In genomic region chr4:84218961-84219360, GRCm38 (mm10) we compare ENCODE assay signal across 24 mouse cellular contexts.
DNase-seq lines count a peak whose midpoint lies in the region; ATAC-seq and TF ChIP-seq lines count a peak whose summit lies in the region.
"Had no signal": no experiment of that assay in that cellular context is flagged by ENCODE, and none has a peak within 500 bp of the region (broad histone marks: within the 10 kb centered on the region; RNA-seq: fewer than 3 reads in every experiment).

No protein-coding gene starts in this region.

- H3K9me3 ChIP-seq in hindbrain, postnatal 0 days (ENCODE audit: low read length), result no peaks in the 10 kb centered on the region
- H3K9me3 ChIP-seq: embryonic facial prominence, embryonic 10.5 days; embryonic facial prominence, embryonic 12.5 days; forebrain, embryonic 12.5 days had no signal

- H3K4me1 ChIP-seq in hindbrain, postnatal 0 days (ENCODE audit: insufficient read depth, low read length), result no peaks in the 10 kb centered on the region

- H3K4me3 ChIP-seq in hindbrain, postnatal 0 days (ENCODE audit: low read length), result no peak overlapping the region
- H3K4me3 ChIP-seq: embryonic facial prominence, embryonic 10.5 days; embryonic facial prominence, embryonic 12.5 days; forebrain, embryonic 12.5 days had no signal

- H3K27ac ChIP-seq in hindbrain, postnatal 0 days, result no peak overlapping the region
- H3K27ac ChIP-seq: embryonic facial prominence, embryonic 10.5 days; embryonic facial prominence, embryonic 12.5 days; forebrain, embryonic 12.5 days had no signal

- H3K9ac ChIP-seq in hindbrain, postnatal 0 days (replicated peaks; ENCODE audit: low read length), result no peak overlapping the region
- H3K9ac ChIP-seq: embryonic facial prominence, embryonic 12.5 days; forebrain, embryonic 12.5 days had no signal

- DNase-seq in adrenal gland, adult (ENCODE audit: inconsistent age in 2 of 2, low spot score in 1 of 2), result peak; percentile 72 to 89
- no peak for DNase-seq in adrenal gland, postnatal 4 days (ENCODE audit: low spot score in 2 of 2)
- peak; percentile 80 for DNase-seq in adrenal gland, adult 2 months
- DNase-seq in adrenal gland, postnatal 10 days, result peak; percentile 61
- peak; percentile 62 for DNase-seq in adrenal gland, postnatal 25 days
- no peak for DNase-seq in left cerebral cortex, postnatal 36 days (ENCODE audit: low spot score in 2 of 2)
- no peak for DNase-seq in hindbrain, postnatal 0 days (ENCODE audit: low spot score)
- DNase-seq in urinary bladder, adult 18-20 months (ENCODE audit: low spot score in 2 of 2), result no peak
- DNase-seq: B cell, adult 2 months; cerebellum, adult 11-12 months; cerebellum, adult 2 months; cerebellum, adult 9-10 months; cerebellum, postnatal 10 days; cerebellum, postnatal 25 days had no signal

- H3K27me3 ChIP-seq in hindbrain, postnatal 0 days (ENCODE audit: insufficient read depth, low read length), result no peaks in the 10 kb centered on the region
- H3K27me3 ChIP-seq: CH12.LX; embryonic facial prominence, embryonic 12.5 days; forebrain, embryonic 12.5 days; Patski had no signal

- whole genome bisulfite sequencing in hindbrain, postnatal 0 days, result 79% methylated on average over 4 of the region's 4 CpGs

- intact Hi-C loops in left cerebral cortex, postnatal 36 days (cut with DNase I), result no loop called here

- ATAC-seq in hindbrain, postnatal 0 days, result no peak
- ATAC-seq: activated CD4-positive, CD25-positive, alpha-beta regulatory T cell, adult 4 months; CD4-positive, CD25-positive, alpha-beta regulatory T cell, adult 4 months; forebrain, embryonic 14.5 days; forebrain, embryonic 16.5 days; Patski had no signal

- no peak overlapping the region for H3K4me2 ChIP-seq in hindbrain, postnatal 0 days (ENCODE audit: low read depth, low read length)
- H3K4me2 ChIP-seq: embryonic facial prominence, embryonic 12.5 days; forebrain, embryonic 12.5 days had no signal

- H3K36me3 ChIP-seq in hindbrain, postnatal 0 days (ENCODE audit: insufficient read depth, low read length), result no peaks in the 10 kb centered on the region
- H3K36me3 ChIP-seq: embryonic facial prominence, embryonic 10.5 days; embryonic facial prominence, embryonic 12.5 days; forebrain, embryonic 12.5 days; G1E had no signal

- TF ChIP-seq CTCF in hindbrain, postnatal 0 days (IDR thresholded peaks at IDR 0.05; ENCODE audit: low read depth), result no peak

Comparison
In these comparisons a context has a peak if more than half of its experiments do, and no peak if none do; other contexts are left out.
1. DNase-seq: peak in adrenal gland, adult (2 of 2), adrenal gland, adult 2 months (single experiment), adrenal gland, postnatal 10 days (single experiment) and adrenal gland, postnatal 25 days (single experiment); none in adrenal gland, postnatal 4 days (0 of 2), left cerebral cortex, postnatal 36 days (0 of 2), hindbrain, postnatal 0 days (single experiment) and urinary bladder, adult 18-20 months (0 of 2).